Mouse (Mus musculus) lung, postnatal 10 days (tissue): ENCODE measurements at regions not wholly inside any gene's neighbourhood (a gene's known extent, or its start where the extent isn't known, plus 50 kb on each side); places are given as distances from the start of the nearest gene placed in this dataset.
"Not testable (repeated sequence)": the region's sequence is repeated elsewhere in the genome, so short reads cannot be mapped to it uniquely, and the experiment has no call there.

Experiments used
- DNase-seq: peaks from one replicate; pipeline ENCODE4 v3.0.0; 2021

GRCm38 (mm10) chr6:3319378-3319777 lies 80.0 kb downstream of the Samd9l start:
- peak; percentile 3 for DNase-seq

DNA sequence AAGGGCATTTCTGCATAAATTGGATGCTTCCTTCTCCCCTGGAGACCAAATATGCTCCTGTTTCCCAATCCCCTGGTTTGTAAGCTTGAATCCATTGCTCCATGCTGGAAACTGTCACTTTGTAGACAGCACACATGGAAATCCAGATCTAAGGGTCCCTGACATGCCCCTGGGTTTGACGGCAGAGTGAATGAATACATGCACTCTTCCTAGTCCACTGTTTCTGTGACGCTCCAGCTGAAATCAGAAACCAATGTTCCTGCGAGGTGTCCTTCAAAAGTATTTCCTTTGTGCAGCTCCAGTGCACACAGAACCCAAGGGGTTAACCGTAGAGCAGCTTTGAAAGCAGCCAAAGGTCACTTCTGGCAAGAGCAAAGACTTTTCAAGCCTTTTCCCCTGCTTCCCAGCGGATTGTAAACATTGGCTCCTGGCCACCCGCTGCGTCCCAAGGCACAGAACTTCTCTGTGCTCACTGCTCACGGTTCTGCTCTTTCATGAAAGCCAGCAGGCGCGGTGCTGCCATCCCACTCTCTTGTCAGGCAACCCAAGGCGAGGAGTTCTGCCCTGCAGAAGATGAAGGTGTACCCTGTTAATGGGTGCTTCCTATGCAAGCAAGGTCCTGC lies 91.7 kb downstream of the Samd9l start:
- DNase-seq, result peak; percentile 80

GRCm38 (mm10) chr6:3304881-3305620 lies 94.3 kb downstream of the Samd9l start:
- not testable (repeated sequence) for DNase-seq

DNA sequence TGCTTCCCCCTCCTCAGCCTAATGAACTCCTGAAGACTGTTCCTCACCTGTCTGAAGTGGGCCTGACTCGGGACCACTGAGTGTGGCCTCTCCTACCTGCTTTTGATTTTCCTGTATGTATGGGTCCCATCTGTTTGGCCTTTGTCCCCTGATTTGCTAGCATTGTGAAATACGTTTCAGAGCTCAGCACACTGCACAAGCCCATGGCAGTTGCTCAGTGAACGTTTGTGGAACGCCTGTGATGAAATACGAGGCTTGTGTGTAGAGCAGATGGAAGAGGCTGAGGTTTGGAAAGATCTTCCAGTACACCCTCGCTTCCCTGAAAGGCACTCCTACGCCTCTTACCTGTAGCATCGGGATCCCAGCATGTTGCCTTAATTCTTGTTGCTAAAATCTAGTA lies 106.1 kb downstream of the Samd9l start:
- DNase-seq, result not testable (repeated sequence)

- not testable (repeated sequence) for DNase-seq
Observed at GRCm38 (mm10) chr6:3291983-3292382, 107.4 kb downstream of the Samd9l start.

DNA sequence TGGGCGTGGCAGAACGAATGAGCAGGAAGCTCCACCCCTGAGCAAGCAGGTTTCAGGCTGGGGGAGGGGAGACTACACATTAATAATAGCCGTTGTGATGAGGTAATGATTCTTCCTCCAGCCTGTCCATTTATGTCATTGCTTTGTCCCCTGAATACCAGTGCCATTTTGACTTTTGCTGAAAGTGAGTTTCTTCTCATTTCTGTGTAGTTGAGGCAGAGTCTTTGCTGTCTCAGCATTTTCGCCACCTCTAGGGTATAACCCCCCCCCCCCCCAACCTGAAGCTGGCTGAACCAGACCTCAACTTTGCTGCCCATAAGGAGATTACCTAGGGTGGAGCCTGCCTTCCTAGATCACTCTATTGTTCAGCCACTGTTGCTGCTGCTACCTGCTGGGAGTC lies 130.6 kb downstream of the Samd9l start:
- not testable (repeated sequence) for DNase-seq

DNA sequence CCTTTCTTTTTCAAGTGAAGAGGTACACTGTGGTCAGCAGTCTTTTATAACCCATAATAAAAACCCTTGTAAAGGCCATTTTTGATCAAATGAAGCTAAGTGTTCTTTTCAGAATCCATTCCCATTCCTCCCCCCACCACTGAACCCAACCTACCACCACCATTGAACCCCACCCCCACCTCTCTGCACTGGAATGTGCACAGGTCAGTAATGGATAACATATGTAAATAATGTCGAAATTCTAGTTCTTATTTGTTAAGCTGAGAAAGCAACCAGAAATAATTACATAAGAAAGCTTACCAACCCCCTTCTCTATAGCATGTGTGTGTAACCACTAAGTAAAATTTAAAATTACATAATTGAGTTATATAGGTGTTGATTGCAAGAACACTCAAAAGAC lies 133.9 kb downstream of the Samd9l start:
- DNase-seq, result not testable (repeated sequence)
